Mouse (Mus musculus): ENCODE results near the gene Ap5z1.

DNA sequence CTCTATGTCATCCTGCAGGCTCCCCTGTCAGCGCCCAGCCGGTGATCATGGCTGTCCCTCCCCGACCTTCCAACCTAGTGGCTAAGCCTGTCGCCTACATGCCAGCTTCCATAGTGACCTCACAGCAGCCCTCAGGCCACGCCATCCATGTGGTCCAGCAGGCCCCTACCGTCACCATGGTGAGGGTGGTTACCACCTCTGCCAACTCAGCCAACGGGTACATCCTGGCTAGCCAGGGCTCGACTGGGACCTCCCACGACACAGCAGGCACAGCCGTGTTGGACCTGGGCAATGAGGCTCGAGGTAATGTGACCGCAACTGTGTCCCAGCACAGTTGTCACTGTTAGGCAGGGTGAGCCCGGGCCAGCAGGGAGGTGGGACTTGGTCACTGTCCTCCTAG lies 10.0 kb upstream of the Ap5z1 start:
- TF ChIP-seq POLR2A (IDR thresholded peaks at IDR 0.05; ENCODE audit: borderline replicate concordance, extremely low read depth, low read depth, low read length) = no peak
- no peak for TF ChIP-seq CTCF (IDR thresholded peaks at IDR 0.05; ENCODE audit: insufficient read depth, low read length)

Measured in lung, adult 2 months (tissue).